Mouse (Mus musculus): ENCODE measurements around the gene Trmu.

Gene Trmu

GRCm38 (mm10) chr15:85878848-85879497, at the start of gene Trmu:
Gene Trmu (plus strand): TSS chr15:85879312.
- in situ Hi-C loops (cut with MboI, MseI): loop anchor here (10.0 kb wide), 1 partner anchor 844 kb away; no protein-coding TSS in a partner anchor

- in situ Hi-C loops (cut with MboI, MseI): no loop called here
These were observed 49.6 kb upstream of the Trmu start for GRCm38 (mm10) chr15:85829470-85829869.

- in situ Hi-C loops (cut with MboI, MseI): no loop called here
These were observed 47.0 kb upstream of the Trmu start, which contains the start of gene Ttc38 for GRCm38 (mm10) chr15:85831954-85832590. Gene Ttc38 (plus strand): TSS chr15:85832306.

GRCm38 (mm10) chr15:85832599-85832998, 46.5 kb upstream of the Trmu start:
- in situ Hi-C loops (cut with MboI, MseI): no loop called here

GRCm38 (mm10) chr15:85835335-85835734, 43.8 kb upstream of the Trmu start:
- in situ Hi-C loops (cut with MboI, MseI): no loop called here

- in situ Hi-C loops (cut with MboI, MseI): no loop called here
These were observed 42.2 kb upstream of the Trmu start for GRCm38 (mm10) chr15:85836887-85837286.

GRCm38 (mm10) chr15:85840983-85841382, 38.1 kb upstream of the Trmu start:
- in situ Hi-C loops (cut with MboI, MseI): no loop called here

GRCm38 (mm10) chr15:85841796-85842360, 37.2 kb upstream of the Trmu start:
- in situ Hi-C loops (cut with MboI, MseI): no loop called here

- in situ Hi-C loops (cut with MboI, MseI): no loop called here
These were observed 34.0 kb upstream of the Trmu start for GRCm38 (mm10) chr15:85845071-85845470.

- in situ Hi-C loops (cut with MboI, MseI): loop anchor here (5.0 to 25.0 kb wide), 2 partner anchors 135 to 240 kb away; no protein-coding TSS in a partner anchor
These were observed 27.3 kb upstream of the Trmu start for GRCm38 (mm10) chr15:85851656-85852392.

- in situ Hi-C loops (cut with MboI, MseI): loop anchor here (25.0 kb wide), 1 partner anchor 247 kb away; no protein-coding TSS in a partner anchor
These were observed 20.1 kb upstream of the Trmu start for GRCm38 (mm10) chr15:85858980-85859489.

- in situ Hi-C loops (cut with MboI, MseI): loop anchor here (25.0 kb wide), 1 partner anchor 247 kb away; no protein-coding TSS in a partner anchor
These were observed 19.6 kb upstream of the Trmu start, which contains the start of gene Gtse1 for GRCm38 (mm10) chr15:85859490-85860031. Gene Gtse1 (plus strand): TSS chr15:85859745.

- in situ Hi-C loops (cut with MboI, MseI): loop anchor here (25.0 kb wide), 1 partner anchor 254 kb away; no protein-coding TSS in a partner anchor
These were observed 13.2 kb upstream of the Trmu start for GRCm38 (mm10) chr15:85865913-85866312.

- in situ Hi-C loops (cut with MboI, MseI): loop anchor here (25.0 kb wide), 1 partner anchor 255 kb away; no protein-coding TSS in a partner anchor
These were observed 11.4 kb upstream of the Trmu start for GRCm38 (mm10) chr15:85867696-85868095.

GRCm38 (mm10) chr15:85877336-85877735, 1.8 kb upstream of the Trmu start:
- in situ Hi-C loops (cut with MboI, MseI): loop anchor here (10.0 kb wide), 1 partner anchor 843 kb away; no protein-coding TSS in a partner anchor

GRCm38 (mm10) chr15:85879498-85879895, 385 bp downstream of the Trmu start:
- in situ Hi-C loops (cut with MboI, MseI): loop anchor here (10.0 kb wide), 1 partner anchor 845 kb away; no protein-coding TSS in a partner anchor

GRCm38 (mm10) chr15:85885606-85886005, 6.5 kb downstream of the Trmu start:
- in situ Hi-C loops (cut with MboI, MseI): no loop called here

GRCm38 (mm10) chr15:85889235-85889634, 10.1 kb downstream of the Trmu start:
- in situ Hi-C loops (cut with MboI, MseI): no loop called here

GRCm38 (mm10) chr15:85891971-85892370, 12.9 kb downstream of the Trmu start:
- in situ Hi-C loops (cut with MboI, MseI): no loop called here

- in situ Hi-C loops (cut with MboI, MseI): no loop called here
These were observed 13.5 kb downstream of the Trmu start for GRCm38 (mm10) chr15:85892498-85893118.

GRCm38 (mm10) chr15:85893871-85894270, 14.8 kb downstream of the Trmu start:
- in situ Hi-C loops (cut with MboI, MseI): no loop called here

Measured in regulatory T cell (primary cell).